Mouse (Mus musculus) small intestine, adult 2 months (tissue): ENCODE measurements around the gene H2-Ab1. TPM values are rescaled to one million over a fixed set of nuclear protein-coding genes. Genes with fewer than 3 reads are reported as not detected.

Experiments
- H3K27ac ChIP-seq: fragments of 200-500 bp; 2 replicates; pipeline ENCODE4 v1.5.1; 2012; ENCODE audit warnings: low read depth, low read length, control low read depth, inconsistent platforms; ENCODE audit not compliant: insufficient read depth
- H3K27me3 ChIP-seq: fragments of 200-500 bp; 2 replicates; pipeline ENCODE4 v1.6.1; 2012; ENCODE audit warnings: mild to moderate bottlenecking, moderate library complexity, low read length, inconsistent platforms; ENCODE audit not compliant: control insufficient read depth, insufficient read depth
- H3K36me3 ChIP-seq: fragments of 200-500 bp; 2 replicates; pipeline ENCODE4 v1.6.1; 2012; ENCODE audit warnings: mild to moderate bottlenecking, low read length, control low read depth, inconsistent platforms; ENCODE audit not compliant: control insufficient read depth, insufficient read depth
- H3K4me1 ChIP-seq: fragments of 200-500 bp; 2 replicates; pipeline ENCODE4 v1.6.1; 2012; ENCODE audit warnings: low read length, inconsistent platforms, mixed read lengths; ENCODE audit not compliant: control insufficient read depth, insufficient read depth, insufficient read length
- H3K4me3 ChIP-seq: fragments of 200-500 bp; 2 replicates; pipeline ENCODE4 v1.5.1; 2012; ENCODE audit warnings: low read depth, mild to moderate bottlenecking, control low read depth, inconsistent platforms, low read length, moderate library complexity
- CTCF ChIP-seq: fragments of 200-500 bp; IDR thresholded peaks from 2 replicates; pipeline ENCODE4 v1.5.1; 2012; ENCODE audit warnings: low read depth, mild to moderate bottlenecking, control low read depth, inconsistent platforms, low read length, moderate library complexity, mixed read lengths; ENCODE audit not compliant: insufficient replicate concordance, insufficient read length; ENCODE audit errors: extremely low read depth
- POLR2A ChIP-seq: fragments of 200-500 bp; IDR thresholded peaks from 2 replicates; pipeline ENCODE4 v1.6.1; 2012; ENCODE audit warnings: low read depth, mild to moderate bottlenecking, control low read depth, inconsistent platforms, low read length, moderate library complexity
- WGBS: fragments of 180-500 bp; shearing (Covaris S2); methylation state at CpG from one replicate; pipeline ENCODE4 v1.1.7; 2018; 5-methylcytosine and 5-hydroxymethylcytosine counted together
- polyA plus RNA-seq: library from polyadenylated mRNA; depleted of rRNA; stranded (reverse); fragments of >200 nt; gene quantifications from 2 replicates; pipeline ENCODE4 v1.2.3, GENCODE M21; 2012

Gene H2-Ab1
- polyA plus RNA-seq, 1 experiment: 5,426 TPM

DNA sequence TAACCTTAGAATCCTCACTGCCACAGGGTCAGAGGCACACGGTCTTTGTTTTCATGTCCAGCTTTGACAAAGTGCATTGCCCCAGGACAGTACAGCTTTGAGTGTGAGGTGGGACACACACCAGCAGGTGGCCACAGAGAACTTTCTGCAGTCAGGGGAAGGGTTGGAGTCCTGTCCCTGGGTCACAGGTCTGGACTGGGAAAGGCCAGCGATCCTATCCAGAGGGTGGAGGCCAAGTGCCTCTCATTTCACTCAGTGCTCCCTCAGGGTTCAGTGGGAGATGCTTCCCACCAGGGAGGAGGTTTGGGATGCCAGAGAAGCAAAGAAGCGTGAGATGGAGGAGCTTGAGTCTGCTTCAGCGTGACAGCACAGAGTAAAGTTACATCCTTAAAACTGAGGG is 5.8 kb upstream of the H2-Ab1 start:
- TF ChIP-seq POLR2A: no peak
- TF ChIP-seq CTCF: peak; percentile 37; the same call in 1 of the 2 replicates
- 57% methylated on average over 4 of the region's 4 CpGs for WGBS

DNA sequence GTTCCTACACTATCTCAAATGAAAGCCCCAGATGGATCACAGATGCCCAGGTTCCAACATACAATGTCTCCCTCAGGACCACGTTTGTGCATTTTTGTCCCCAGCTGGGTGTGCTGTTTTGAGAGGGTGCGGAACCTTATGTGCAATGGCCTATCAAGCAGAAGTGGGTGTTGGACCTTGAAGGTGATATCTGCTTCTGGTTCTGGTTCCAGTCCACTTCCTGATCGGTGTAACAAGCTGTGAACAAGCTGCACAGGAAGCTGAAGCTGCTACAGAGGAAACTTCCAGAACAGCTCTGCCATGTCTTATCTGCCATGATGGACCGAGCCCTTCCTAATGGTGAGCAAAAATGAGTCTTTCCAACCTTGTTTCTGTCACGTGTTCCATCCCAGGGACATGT is 988 bp upstream of the H2-Ab1 start:
- H3K4me1 ChIP-seq: peaks cover 4% of the 10 kb centered on the region; the same call in 1 of the 2 replicates
- H3K36me3 ChIP-seq: no peaks in the 10 kb centered on the region
- TF ChIP-seq POLR2A (no peak), CTCF (no peak)
- no peak overlapping the region for H3K27ac ChIP-seq
- WGBS: 80% methylated on average over 5 of the region's 5 CpGs
- no peak overlapping the region for H3K4me3 ChIP-seq
- no peaks in the 10 kb centered on the region for H3K27me3 ChIP-seq

More for the DNA sequence above, 5.8 kb upstream of the H2-Ab1 start:
- Histone ChIP-seq H3K27ac (no peak overlapping the region), H3K27me3 (no peaks in the 10 kb centered on the region), H3K4me1 (no peaks in the 10 kb centered on the region), H3K4me3 (no peak overlapping the region), H3K36me3 (no peaks in the 10 kb centered on the region)

DNA sequence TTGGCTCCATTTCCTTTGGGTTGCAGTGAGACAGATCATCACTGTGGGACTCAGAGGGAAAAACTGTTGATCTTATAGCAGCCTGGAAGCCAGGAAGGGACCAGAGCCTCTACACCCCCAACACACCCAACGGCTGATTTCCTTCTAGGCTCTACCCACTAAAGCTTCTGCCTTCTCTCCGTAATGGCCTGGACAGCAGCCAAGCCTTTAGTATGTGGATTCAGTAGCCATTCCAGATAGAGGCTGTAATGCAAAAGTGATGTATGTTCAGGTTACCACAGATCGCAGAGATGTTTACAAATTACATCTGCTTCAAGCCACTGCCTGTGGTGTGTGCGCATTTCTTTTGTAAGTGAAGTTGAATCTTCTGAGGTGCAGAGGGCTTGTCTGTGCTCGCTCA is 3.1 kb downstream of the H2-Ab1 start:
- H3K36me3 ChIP-seq: 0 out of 2 replicates have a peak, but pooled peaks cover 3% of the 10 kb centered on the region
- H3K4me3 ChIP-seq: no peak overlapping the region
- H3K27me3 ChIP-seq: peaks cover 3% of the 10 kb centered on the region; the same call in 1 of the 2 replicates
- peaks cover 15% of the 10 kb centered on the region for H3K4me1 ChIP-seq
- TF ChIP-seq POLR2A (no peak), CTCF (no peak)
- WGBS: 41% methylated on average over 5 of the region's 5 CpGs
- no peak overlapping the region for H3K27ac ChIP-seq

- 0 out of 2 replicates have a peak, but pooled peaks cover 3% of the 10 kb centered on the region for H3K36me3 ChIP-seq
- peak overlapping the region; percentile 69 for H3K27ac ChIP-seq
- no peak overlapping the region for H3K4me3 ChIP-seq
- TF ChIP-seq POLR2A (no peak; the same call in 1 of the 2 replicates), CTCF (no peak)
- H3K27me3 ChIP-seq: peaks cover 3% of the 10 kb centered on the region; the same call in 1 of the 2 replicates
- H3K4me1 ChIP-seq: peaks cover 15% of the 10 kb centered on the region
- 20% methylated on average over 4 of the region's 4 CpGs for WGBS
Observed at GRCm38 (mm10) chr17:34261502-34261901, 4.0 kb downstream of the H2-Ab1 start.

- H3K27ac ChIP-seq: peak overlapping the region; percentile 61
Observed at GRCm38 (mm10) chr17:34263068-34263467, 5.6 kb downstream of the H2-Ab1 start.

GRCm38 (mm10) chr17:34263811-34264371 is 6.4 kb downstream of the H2-Ab1 start:
- WGBS: 9% methylated on average over 14 of the region's 14 CpGs
- Histone ChIP-seq H3K4me3 (peak overlapping the region; percentile 82), H3K4me1 (peaks cover 23% of the 10 kb centered on the region), H3K27ac (peak overlapping the region; percentile 31), H3K27me3 (peaks cover 3% of the 10 kb centered on the region; the same call in 1 of the 2 replicates), H3K36me3 (peaks cover 22% of the 10 kb centered on the region)
- no peak for TF ChIP-seq POLR2A
- peak; percentile 56; the same call in 1 of the 2 replicates for TF ChIP-seq CTCF

More at GRCm38 (mm10) chr17:34263068-34263467, 5.6 kb downstream of the H2-Ab1 start:
- Histone ChIP-seq H3K36me3 (peaks cover 14% of the 10 kb centered on the region; the same call in 1 of the 2 replicates), H3K4me1 (peaks cover 17% of the 10 kb centered on the region), H3K27me3 (peaks cover 3% of the 10 kb centered on the region; the same call in 1 of the 2 replicates), H3K4me3 (peak overlapping the region; percentile 82)
- TF ChIP-seq CTCF: no peak
- peak; percentile 85; the same call in 1 of the 2 replicates for TF ChIP-seq POLR2A
- WGBS: 2% methylated on average over 8 of the region's 8 CpGs
